Mouse (Mus musculus): ENCODE results near the gene Cenpb. TPM values are rescaled to one million over a fixed set of nuclear protein-coding genes. Genes with fewer than 3 reads are reported as not detected.

The Cenpb gene
- total RNA-seq, 2 experiments from 2014 or later: 103 to 108 TPM

DNA sequence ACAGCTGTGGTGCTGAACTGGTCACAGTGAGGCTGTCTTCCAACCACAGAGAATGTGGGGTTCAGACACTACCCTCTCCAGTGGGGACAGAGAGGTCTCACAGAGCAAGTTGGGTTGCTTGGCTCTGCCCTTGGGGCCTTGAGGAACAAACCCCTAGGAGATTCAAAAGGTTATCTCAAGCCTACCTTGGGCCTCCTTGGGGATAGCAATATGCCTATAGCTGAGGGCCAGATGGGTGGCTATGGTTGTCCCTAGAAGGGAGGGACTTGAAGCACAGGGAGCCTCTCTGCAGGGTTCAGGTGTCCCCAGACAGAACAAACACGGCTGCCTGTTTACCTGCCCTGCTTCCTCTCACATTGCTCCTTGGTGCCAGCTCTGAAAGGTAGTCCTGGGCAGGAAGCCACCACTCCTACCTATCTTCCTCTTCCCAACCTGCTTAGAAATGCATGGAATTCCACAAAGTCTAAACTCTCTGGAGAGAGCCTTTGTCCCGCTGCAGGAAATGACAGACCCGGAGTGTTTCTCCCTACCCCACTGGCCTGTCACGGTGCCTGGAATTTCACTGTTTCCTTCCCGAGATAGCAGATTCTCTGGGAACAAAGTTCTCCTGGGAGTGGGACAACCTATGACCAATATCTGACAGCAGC, 39.9 kb downstream of the Cenpb start:
- DNase-seq: no peak
- intact Hi-C loops (cut with DNase I): no loop called here

- intact Hi-C loops (cut with DNase I): no loop called here
- no peak for DNase-seq
Observed at GRCm38 (mm10) chr2:131139287-131139686, 40.6 kb downstream of the Cenpb start.

DNA sequence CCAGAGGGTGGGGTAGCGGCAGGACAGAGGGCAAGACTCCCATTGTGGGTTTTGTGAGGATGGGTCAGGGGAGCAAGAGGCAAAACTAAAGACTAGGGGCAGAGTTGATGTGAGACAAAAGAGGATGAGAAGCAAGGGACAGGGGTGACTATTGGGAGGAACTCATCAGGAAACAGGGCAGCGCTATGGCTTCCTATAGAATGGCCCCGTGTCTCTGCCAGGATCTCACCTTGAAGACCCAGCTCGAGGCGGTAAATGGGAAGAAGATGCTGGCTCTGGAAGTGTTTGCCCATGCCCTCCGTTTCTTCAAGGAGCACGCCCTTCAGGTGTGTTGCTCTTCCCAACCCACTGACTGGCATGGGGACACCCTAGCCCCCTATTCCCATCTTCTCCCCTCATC, 41.1 kb downstream of the Cenpb start:
- DNase-seq: no peak
- intact Hi-C loops (cut with DNase I): no loop called here

DNA sequence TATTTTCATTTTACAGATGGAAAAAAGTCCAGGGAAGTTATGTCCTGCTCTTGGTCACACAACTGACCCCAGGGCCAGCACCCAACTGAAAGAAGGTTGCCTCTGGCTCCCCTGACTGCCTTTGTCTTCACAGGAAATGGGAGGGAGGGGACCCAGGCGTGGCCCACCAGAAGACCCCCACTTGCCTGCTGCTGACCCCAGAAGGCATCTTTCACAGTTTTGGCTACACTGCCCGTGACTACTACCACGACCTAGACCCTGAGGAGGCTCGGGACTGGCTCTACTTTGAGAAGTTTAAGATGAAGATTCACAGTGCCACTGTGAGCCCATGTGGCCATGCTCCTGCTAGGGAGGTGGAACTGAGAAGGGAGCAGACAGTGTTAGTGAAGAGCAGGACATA, 41.6 kb downstream of the Cenpb start:
- intact Hi-C loops (cut with DNase I): no loop called here
- DNase-seq: no peak

- intact Hi-C loops (cut with DNase I): no loop called here
Observed at GRCm38 (mm10) chr2:131135521-131136139, 44.2 kb downstream of the Cenpb start.

DNA sequence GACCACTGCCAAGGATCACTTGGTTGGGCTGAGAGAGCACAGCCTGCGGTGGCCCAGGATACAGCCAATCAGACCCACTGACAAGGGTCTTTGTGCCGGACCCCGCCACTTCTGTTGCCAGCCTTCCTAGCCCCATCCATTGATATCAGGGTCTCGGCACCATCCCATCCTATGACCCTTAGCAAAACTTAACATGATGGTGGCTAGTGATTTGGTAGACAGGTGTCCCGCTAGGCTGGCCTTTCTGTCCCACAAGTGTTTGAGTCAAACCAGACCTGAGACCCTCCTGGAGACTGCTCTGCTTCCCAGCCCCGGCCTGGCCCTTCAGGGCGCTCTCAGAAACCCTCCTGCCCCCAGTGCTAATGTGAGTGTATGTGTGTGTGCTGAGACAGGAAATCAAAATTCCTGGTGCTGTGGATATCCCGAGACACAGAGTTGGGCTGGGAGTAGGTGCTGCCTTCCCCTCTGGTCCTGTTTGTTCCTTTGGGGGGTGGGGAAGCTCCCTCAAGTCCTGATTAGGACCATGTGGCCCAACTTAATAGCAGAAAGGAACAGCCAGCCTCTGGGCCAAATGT, 45.0 kb downstream of the Cenpb start:
- DNase-seq: no peak
- intact Hi-C loops (cut with DNase I): no loop called here

More at GRCm38 (mm10) chr2:131135521-131136139, 44.2 kb downstream of the Cenpb start:
- no peak for DNase-seq

- intact Hi-C loops (cut with DNase I): no loop called here
Observed at GRCm38 (mm10) chr2:131134381-131134780, 45.5 kb downstream of the Cenpb start.

GRCm38 (mm10) chr2:131132930-131133547, 46.8 kb downstream of the Cenpb start, which contains the start of gene Gm11037:
TSS of gene Gm11037 (plus strand) at chr2:131133497.
- intact Hi-C loops (cut with DNase I): no loop called here

More at GRCm38 (mm10) chr2:131134381-131134780, 45.5 kb downstream of the Cenpb start:
- DNase-seq: no peak

DNA sequence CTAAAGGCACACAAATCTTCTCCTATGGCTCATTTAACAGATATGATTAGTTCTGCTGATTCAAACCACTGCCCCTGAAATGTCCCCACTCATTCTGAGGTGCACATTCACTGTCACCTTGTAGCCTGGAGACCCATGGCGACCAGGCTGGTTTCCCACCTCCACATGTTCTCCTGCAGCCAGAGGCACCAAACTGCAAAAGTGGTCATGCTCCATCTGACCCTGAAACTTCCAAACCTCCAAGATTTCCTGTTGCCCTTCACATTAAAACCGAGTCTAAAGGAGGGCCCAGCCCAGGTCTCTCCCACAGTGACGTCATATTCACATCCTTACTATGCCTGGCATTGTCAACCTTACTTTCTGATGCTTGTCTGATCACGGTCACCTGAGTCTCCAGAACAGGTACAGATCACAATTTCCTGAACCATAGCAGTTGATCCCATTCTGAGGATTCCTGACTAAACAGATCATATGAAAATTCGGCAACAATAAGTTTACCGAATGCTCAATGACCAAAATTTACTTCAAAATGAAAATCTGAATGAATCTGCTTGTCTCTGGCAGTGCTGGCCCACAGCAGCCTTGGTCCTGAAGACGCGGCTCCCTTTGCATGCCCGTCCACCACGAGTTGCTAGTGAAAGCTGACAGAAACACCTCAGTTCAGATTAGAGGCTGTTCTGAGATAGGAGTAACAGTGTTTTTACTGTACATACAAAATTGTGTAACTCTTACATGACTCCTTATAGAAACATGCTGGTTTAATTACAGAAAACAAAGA, 47.6 kb downstream of the Cenpb start:
- intact Hi-C loops (cut with DNase I): no loop called here
- DNase-seq: no peak

More at GRCm38 (mm10) chr2:131132930-131133547, 46.8 kb downstream of the Cenpb start, which contains the start of gene Gm11037:
- no peak for DNase-seq

DNA sequence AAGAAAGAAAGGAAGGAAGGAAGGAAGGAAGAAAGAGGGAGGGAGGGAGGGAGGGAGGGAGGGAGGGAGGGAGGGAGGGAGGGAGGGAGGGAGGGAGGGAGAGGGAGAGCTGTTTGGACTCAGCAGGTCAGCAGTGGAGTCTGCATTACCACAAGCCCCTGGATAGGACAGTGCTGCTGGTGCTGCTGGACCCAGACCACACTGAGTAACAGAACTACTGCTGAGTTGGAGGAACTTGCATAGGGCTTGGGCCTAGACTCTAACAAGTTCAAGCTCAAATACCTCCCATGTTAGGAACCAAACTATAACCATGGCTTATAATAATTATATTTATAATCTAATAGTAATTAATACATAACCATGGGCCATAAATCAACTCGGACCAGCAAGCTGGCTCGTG, 49.0 kb downstream of the Cenpb start:
- intact Hi-C loops (cut with DNase I): no loop called here
- no peak for DNase-seq

GRCm38 (mm10) chr2:131129836-131130235, 50.0 kb downstream of the Cenpb start:
- intact Hi-C loops (cut with DNase I): no loop called here
- DNase-seq: no peak

- DNase-seq: no peak
Observed at GRCm38 (mm10) chr2:131128636-131129157, 51.2 kb downstream of the Cenpb start.

DNA sequence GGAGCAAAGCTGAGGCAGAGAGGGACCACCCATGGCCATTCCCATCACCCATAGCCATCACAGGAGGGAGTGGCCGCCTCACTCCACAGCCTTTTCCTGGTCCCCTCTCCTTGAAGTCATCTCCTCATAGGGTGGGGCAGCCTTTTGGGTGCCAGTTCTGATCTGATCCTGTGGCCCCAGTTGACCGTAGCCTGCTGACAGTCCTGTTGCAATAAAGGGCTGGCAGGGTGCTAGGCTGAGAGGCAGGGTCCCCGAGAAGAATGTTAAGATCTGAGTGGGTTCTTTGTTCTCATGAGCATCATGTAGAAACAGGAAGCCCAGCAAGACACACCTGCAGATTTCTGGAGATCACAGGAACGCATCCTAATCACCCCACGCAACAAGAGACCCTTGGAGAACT, 51.7 kb downstream of the Cenpb start:
- intact Hi-C loops (cut with DNase I): no loop called here
- DNase-seq: no peak

More at GRCm38 (mm10) chr2:131128636-131129157, 51.2 kb downstream of the Cenpb start:
- intact Hi-C loops (cut with DNase I): no loop called here

- intact Hi-C loops (cut with DNase I): no loop called here
- no peak for DNase-seq
Observed at GRCm38 (mm10) chr2:131127161-131127730, 52.6 kb downstream of the Cenpb start, which contains the start of gene Hspa12b. TSS of gene Hspa12b (plus strand) at chr2:131127280.

DNA sequence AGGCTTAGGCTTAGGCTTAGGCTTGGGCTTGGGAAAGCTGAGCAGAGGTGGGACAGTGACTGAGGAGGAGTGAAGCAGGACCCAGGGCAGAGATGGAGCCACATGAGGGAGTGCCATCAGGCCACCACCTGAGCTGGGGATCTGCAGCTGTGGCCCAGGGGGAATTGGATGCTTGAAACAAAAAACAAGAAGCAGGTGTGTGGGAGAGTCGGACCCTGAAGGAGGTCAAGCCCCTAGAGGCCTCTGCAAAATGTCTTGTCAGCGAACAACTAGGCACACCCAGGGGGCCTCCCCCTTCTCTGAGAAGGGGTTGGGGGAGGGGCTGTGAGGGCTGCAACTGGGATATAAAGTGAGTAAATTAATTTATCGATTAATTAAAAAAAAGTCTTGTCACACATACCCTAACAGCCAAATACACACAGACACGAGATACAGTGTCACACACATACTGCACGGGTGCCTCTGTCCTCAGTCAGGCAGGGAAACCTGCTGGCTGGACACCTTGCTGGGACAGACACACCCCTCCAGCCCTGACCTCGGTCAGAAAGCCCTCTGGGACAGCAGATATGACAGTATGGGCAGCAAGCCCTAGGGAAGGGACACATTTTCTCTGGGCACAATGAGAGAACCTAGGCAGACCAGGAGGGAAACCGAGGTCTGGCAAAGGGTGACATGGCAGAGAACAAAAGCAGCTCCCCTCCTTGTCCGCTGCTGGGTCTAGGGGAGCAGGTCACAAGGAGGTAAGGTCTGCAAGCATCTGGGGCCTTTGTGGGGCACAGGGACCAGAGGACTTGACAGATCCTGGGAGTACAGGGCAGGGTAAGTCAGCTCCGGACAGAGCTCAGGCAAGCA, 53.7 kb downstream of the Cenpb start:
- intact Hi-C loops (cut with DNase I): no loop called here
- DNase-seq: no peak
